Mouse (Mus musculus) mesoderm, embryonic 11.5 days (tissue): ENCODE results near the gene Dnajc28.
"Not testable (repeated sequence)": the region's sequence is repeated elsewhere in the genome, so short reads cannot be mapped to it uniquely, and the experiment has no call there.

ENCODE experiments used
- DNase-seq: peaks from one replicate; pipeline ENCODE4 v3.0.0-alpha.2; 2012; ENCODE audit warnings: low read depth, low spot score

Dnajc28 gene

GRCm38 (mm10) chr16:91618511-91619501, at the start of gene Dnajc28:
TSS of gene Dnajc28 (minus strand) at chr16:91619026.
- DNase-seq: peak; percentile 75

GRCm38 (mm10) chr16:91663795-91664194, 45.0 kb upstream of the Dnajc28 start:
- no peak for DNase-seq

GRCm38 (mm10) chr16:91662336-91662735, 43.5 kb upstream of the Dnajc28 start:
- DNase-seq: no peak

- no peak for DNase-seq
Observed at GRCm38 (mm10) chr16:91661397-91661796, 42.6 kb upstream of the Dnajc28 start.

GRCm38 (mm10) chr16:91659798-91660197, 41.0 kb upstream of the Dnajc28 start:
- no peak for DNase-seq

- no peak for DNase-seq
Observed at GRCm38 (mm10) chr16:91658471-91658870, 39.6 kb upstream of the Dnajc28 start.

GRCm38 (mm10) chr16:91657285-91657684, 38.5 kb upstream of the Dnajc28 start:
- DNase-seq: no peak

GRCm38 (mm10) chr16:91655285-91655684, 36.5 kb upstream of the Dnajc28 start:
- no peak for DNase-seq

- DNase-seq: no peak
Observed at GRCm38 (mm10) chr16:91652191-91652590, 33.4 kb upstream of the Dnajc28 start.

GRCm38 (mm10) chr16:91649781-91650180, 31.0 kb upstream of the Dnajc28 start:
- DNase-seq: no peak

GRCm38 (mm10) chr16:91649246-91649645, 30.4 kb upstream of the Dnajc28 start:
- no peak for DNase-seq

- DNase-seq: peak; percentile 73
Observed at GRCm38 (mm10) chr16:91648220-91648550, 29.4 kb upstream of the Dnajc28 start.

GRCm38 (mm10) chr16:91647461-91648219, 28.8 kb upstream of the Dnajc28 start, which contains the start of gene Son:
TSS of gene Son (plus strand) at chr16:91647506.
- peak; percentile 98 for DNase-seq

- DNase-seq: peak; percentile 88
Observed at GRCm38 (mm10) chr16:91646681-91647419, 28.0 kb upstream of the Dnajc28 start, which contains the start of gene Gart. TSS of gene Gart (minus strand) at chr16:91646952.

GRCm38 (mm10) chr16:91645995-91646602, 27.3 kb upstream of the Dnajc28 start:
- peak; percentile 19 for DNase-seq

- not testable (repeated sequence) for DNase-seq
Observed at GRCm38 (mm10) chr16:91645420-91645819, 26.6 kb upstream of the Dnajc28 start.

- DNase-seq: no peak
Observed at GRCm38 (mm10) chr16:91644901-91645300, 26.1 kb upstream of the Dnajc28 start.

GRCm38 (mm10) chr16:91640171-91640570, 21.3 kb upstream of the Dnajc28 start:
- DNase-seq: no peak

- no peak for DNase-seq
Observed at GRCm38 (mm10) chr16:91639636-91640035, 20.8 kb upstream of the Dnajc28 start.

GRCm38 (mm10) chr16:91639161-91639560, 20.3 kb upstream of the Dnajc28 start:
- no peak for DNase-seq

- no peak for DNase-seq
Observed at GRCm38 (mm10) chr16:91633641-91634040, 14.8 kb upstream of the Dnajc28 start.
